Mouse (Mus musculus): ENCODE measurements around the gene Lsamp. TPM values are rescaled to one million over a fixed set of nuclear protein-coding genes. Genes with fewer than 3 reads are reported as not detected.
"Not testable (repeated sequence)": the region's sequence is repeated elsewhere in the genome, so short reads cannot be mapped to it uniquely, and the experiment has no call there.

Lsamp gene
- total and polyA plus RNA-seq, 2 experiments: 0.07 to 0.37 TPM

GRCm38 (mm10) chr16:40607509-40607908, 623.3 kb downstream of the Lsamp start:
- no peak for DNase-seq (ENCODE audit: extremely low read depth, low read depth, low spot score)
- TF ChIP-seq POLR2A (IDR thresholded peaks at IDR 0.05; ENCODE audit: extremely low read depth, insufficient read depth, low read length) (no peak), CTCF (IDR thresholded peaks at IDR 0.05; ENCODE audit: low read depth, low read length) (no peak)
- Histone ChIP-seq H3K4me1 (ENCODE audit: control insufficient read depth, insufficient read depth, low read length) (no peaks in the 10 kb centered on the region), H3K79me2 (ENCODE audit: control insufficient read depth, insufficient read depth, low read length) (no peaks in the 10 kb centered on the region), H3K27me3 (ENCODE audit: control insufficient read depth, insufficient read depth, low read length) (no peaks in the 10 kb centered on the region), H3K27ac (replicated peaks; ENCODE audit: insufficient read depth, low read depth, low read length) (no peak overlapping the region), H3K4me3 (ENCODE audit: insufficient read depth, low read depth, low read length) (no peak overlapping the region), H3K36me3 (ENCODE audit: control insufficient read depth, insufficient read depth, low read length) (no peaks in the 10 kb centered on the region), H3K9ac (ENCODE audit: low read depth, low read length) (no peak overlapping the region)
- 84% methylated on average over 3 of the region's 3 CpGs for WGBS

- not testable (repeated sequence) for H3K27ac ChIP-seq (replicated peaks; ENCODE audit: insufficient read depth, low read depth, low read length); H3K79me2 ChIP-seq (ENCODE audit: control insufficient read depth, insufficient read depth, low read length); DNase-seq (ENCODE audit: extremely low read depth, low read depth, low spot score); H3K36me3 ChIP-seq (ENCODE audit: control insufficient read depth, insufficient read depth, low read length); H3K4me1 ChIP-seq (ENCODE audit: control insufficient read depth, insufficient read depth, low read length); H3K27me3 ChIP-seq (ENCODE audit: control insufficient read depth, insufficient read depth, low read length); H3K4me3 ChIP-seq (ENCODE audit: insufficient read depth, low read depth, low read length); H3K9ac ChIP-seq (ENCODE audit: low read depth, low read length)
- 30% methylated on average over 1 of the region's 1 CpGs for WGBS
Measured at GRCm38 (mm10) chr16:40616697-40617096, 632.5 kb downstream of the Lsamp start.

- H3K79me2 ChIP-seq (ENCODE audit: control insufficient read depth, insufficient read depth, low read length); H3K36me3 ChIP-seq (ENCODE audit: control insufficient read depth, insufficient read depth, low read length); H3K27ac ChIP-seq (replicated peaks; ENCODE audit: insufficient read depth, low read depth, low read length); DNase-seq (ENCODE audit: extremely low read depth, low read depth, low spot score); H3K4me1 ChIP-seq (ENCODE audit: control insufficient read depth, insufficient read depth, low read length); H3K27me3 ChIP-seq (ENCODE audit: control insufficient read depth, insufficient read depth, low read length); H3K4me3 ChIP-seq (ENCODE audit: insufficient read depth, low read depth, low read length); H3K9ac ChIP-seq (ENCODE audit: low read depth, low read length): not testable (repeated sequence)
- 63% methylated on average over 7 of the region's 7 CpGs for WGBS
Measured at GRCm38 (mm10) chr16:40621086-40621485, 636.9 kb downstream of the Lsamp start.

- Histone ChIP-seq H3K4me1 (ENCODE audit: control insufficient read depth, insufficient read depth, low read length) (no peaks in the 10 kb centered on the region), H3K36me3 (ENCODE audit: control insufficient read depth, insufficient read depth, low read length) (no peaks in the 10 kb centered on the region), H3K79me2 (ENCODE audit: control insufficient read depth, insufficient read depth, low read length) (no peaks in the 10 kb centered on the region), H3K9ac (ENCODE audit: low read depth, low read length) (no peak overlapping the region), H3K27me3 (ENCODE audit: control insufficient read depth, insufficient read depth, low read length) (no peaks in the 10 kb centered on the region), H3K4me3 (ENCODE audit: insufficient read depth, low read depth, low read length) (no peak overlapping the region), H3K27ac (replicated peaks; ENCODE audit: insufficient read depth, low read depth, low read length) (no peak overlapping the region)
- DNase-seq (ENCODE audit: extremely low read depth, low read depth, low spot score): no peak
- 78% methylated on average over 5 of the region's 5 CpGs for WGBS
- TF ChIP-seq CTCF (IDR thresholded peaks at IDR 0.05; ENCODE audit: low read depth, low read length) (no peak), POLR2A (IDR thresholded peaks at IDR 0.05; ENCODE audit: extremely low read depth, insufficient read depth, low read length) (no peak)
Measured at GRCm38 (mm10) chr16:40627159-40627558, 643.0 kb downstream of the Lsamp start.

- Histone ChIP-seq H3K36me3 (ENCODE audit: control insufficient read depth, insufficient read depth, low read length) (no peaks in the 10 kb centered on the region), H3K27me3 (ENCODE audit: control insufficient read depth, insufficient read depth, low read length) (no peaks in the 10 kb centered on the region), H3K4me1 (ENCODE audit: control insufficient read depth, insufficient read depth, low read length) (no peaks in the 10 kb centered on the region), H3K9ac (ENCODE audit: low read depth, low read length) (no peak overlapping the region), H3K4me3 (ENCODE audit: insufficient read depth, low read depth, low read length) (no peak overlapping the region), H3K79me2 (ENCODE audit: control insufficient read depth, insufficient read depth, low read length) (no peaks in the 10 kb centered on the region), H3K27ac (replicated peaks; ENCODE audit: insufficient read depth, low read depth, low read length) (no peak overlapping the region)
- no peak for DNase-seq (ENCODE audit: extremely low read depth, low read depth, low spot score)
- TF ChIP-seq POLR2A (IDR thresholded peaks at IDR 0.05; ENCODE audit: extremely low read depth, insufficient read depth, low read length): no peak
- no peak for TF ChIP-seq CTCF (IDR thresholded peaks at IDR 0.05; ENCODE audit: low read depth, low read length)
- WGBS: 77% methylated on average over 3 of the region's 3 CpGs
Measured at GRCm38 (mm10) chr16:40639621-40640371, 655.6 kb downstream of the Lsamp start.

GRCm38 (mm10) chr16:40652800-40653199, 668.6 kb downstream of the Lsamp start:
- Histone ChIP-seq H3K36me3 (ENCODE audit: control insufficient read depth, insufficient read depth, low read length) (no peaks in the 10 kb centered on the region), H3K27ac (replicated peaks; ENCODE audit: insufficient read depth, low read depth, low read length) (no peak overlapping the region), H3K9ac (ENCODE audit: low read depth, low read length) (no peak overlapping the region), H3K4me1 (ENCODE audit: control insufficient read depth, insufficient read depth, low read length) (no peaks in the 10 kb centered on the region), H3K27me3 (ENCODE audit: control insufficient read depth, insufficient read depth, low read length) (no peaks in the 10 kb centered on the region), H3K79me2 (ENCODE audit: control insufficient read depth, insufficient read depth, low read length) (no peaks in the 10 kb centered on the region), H3K4me3 (ENCODE audit: insufficient read depth, low read depth, low read length) (no peak overlapping the region)
- DNase-seq (ENCODE audit: extremely low read depth, low read depth, low spot score): no peak
- no peak for TF ChIP-seq POLR2A (IDR thresholded peaks at IDR 0.05; ENCODE audit: extremely low read depth, insufficient read depth, low read length)
- TF ChIP-seq CTCF (IDR thresholded peaks at IDR 0.05; ENCODE audit: low read depth, low read length): no peak
- 88% methylated on average over 5 of the region's 5 CpGs for WGBS
